Mouse (Mus musculus): Measurements from ENCODE around the gene Sema4a.

- TF ChIP-seq POLR2A (IDR thresholded peaks at IDR 0.05; ENCODE audit: control insufficient read depth in 1 of 2, insufficient read depth in 1 of 2, low read depth in 1 of 2, low read length in 2 of 2, poor library complexity in 1 of 2) (no peak), CTCF (IDR thresholded peaks at IDR 0.05 in 2 of 3, conservative IDR thresholded peaks at IDR 0.05 in 1 of 3; ENCODE audit: control insufficient read depth in 1 of 3, insufficient read depth in 1 of 3, low read depth in 2 of 3, low read length in 3 of 3, poor library complexity in 1 of 3, severe bottlenecking in 1 of 3) (no peak), ZNF384 (IDR thresholded peaks at IDR 0.05; ENCODE audit: low read depth, low read length) (no peak), EP300 (IDR thresholded peaks at IDR 0.05; ENCODE audit: low read depth in 1 of 2, low read length in 2 of 2) (no peak)
Measured at GRCm38 (mm10) chr3:88446471-88447123, 14.4 kb downstream of the Sema4a start.

All from MEL (cell line).